Mouse (Mus musculus) E14TG2a.4 (cell line): ENCODE data around the gene Nt5c2.
A peak's percentile ranks its signal among the peaks of the same experiment; 100 is the strongest.

Experiments
- H3K27me3 ChIP-seq: 2 replicates; pipeline ENCODE4 v1.6.1; 2014; ENCODE audit warnings: low read length, control low read depth; ENCODE audit not compliant: insufficient read depth
- H3K36me3 ChIP-seq: 2 replicates; pipeline ENCODE4 v1.6.1; 2014; ENCODE audit warnings: low read length, control low read depth; ENCODE audit not compliant: insufficient read depth
- H3K4me1 ChIP-seq: replicated peaks from 2 replicates; pipeline ENCODE4 v1.6.1; 2014; ENCODE audit warnings: low read depth, low read length, control low read depth
- H3K4me3 ChIP-seq: replicated peaks from 2 replicates; pipeline ENCODE4 v1.5.1; 2014; ENCODE audit warnings: mild to moderate bottlenecking, low read length
- H3K9me3 ChIP-seq: 2 replicates; pipeline ENCODE4 v1.6.1; 2014; ENCODE audit warnings: low read length, control low read depth
- CTCF ChIP-seq: conservative IDR thresholded peaks from 2 replicates; pipeline ENCODE4 v1.5.1; 2014; ENCODE audit warnings: low read length
- NANOG ChIP-seq: IDR thresholded peaks from 2 replicates; pipeline ENCODE4 v1.6.1; 2014; ENCODE audit warnings: borderline replicate concordance, low read length, mixed read lengths
- POU5F1 ChIP-seq: IDR thresholded peaks from 2 replicates; pipeline ENCODE4 v1.6.1; 2014; ENCODE audit warnings: low read length, borderline replicate concordance

The Nt5c2 gene

GRCm38 (mm10) chr19:46887811-46888527, 127.0 kb downstream of the Nt5c2 start:
- peaks cover 17% of the 10 kb centered on the region for H3K4me1 ChIP-seq
- TF ChIP-seq NANOG (no peak), CTCF (no peak), POU5F1 (no peak)
- no peaks in the 10 kb centered on the region for H3K27me3 ChIP-seq
- no peaks in the 10 kb centered on the region for H3K9me3 ChIP-seq
- peaks cover 100% of the 10 kb centered on the region for H3K36me3 ChIP-seq
- H3K4me3 ChIP-seq: no peak overlapping the region

DNA sequence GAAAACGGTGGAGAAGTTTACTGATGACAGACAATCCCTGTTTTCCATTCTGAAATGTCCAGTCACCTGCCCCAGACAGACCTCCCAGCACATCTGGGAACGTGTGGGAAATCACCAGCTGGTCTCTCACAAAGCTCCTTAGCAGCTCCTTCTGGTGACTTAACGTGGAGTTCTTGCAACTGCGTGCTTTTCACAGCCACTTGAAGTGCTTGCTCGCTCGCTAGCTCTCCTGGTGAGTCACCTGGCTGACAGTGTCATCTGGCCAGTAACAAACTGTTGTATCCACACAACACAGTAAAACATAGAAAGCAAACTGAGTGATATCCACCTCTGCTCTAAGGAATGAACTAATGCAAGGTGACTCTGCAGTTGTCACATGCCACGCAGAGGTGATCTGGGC, 128.1 kb downstream of the Nt5c2 start:
- no peaks in the 10 kb centered on the region for H3K27me3 ChIP-seq
- H3K9me3 ChIP-seq: no peaks in the 10 kb centered on the region
- TF ChIP-seq CTCF (no peak), POU5F1 (no peak), NANOG (no peak)
- H3K4me1 ChIP-seq: peaks cover 17% of the 10 kb centered on the region
- peaks cover 100% of the 10 kb centered on the region for H3K36me3 ChIP-seq
- H3K4me3 ChIP-seq: no peak overlapping the region

GRCm38 (mm10) chr19:46885365-46885764, 129.6 kb downstream of the Nt5c2 start:
- Histone ChIP-seq H3K9me3 (no peaks in the 10 kb centered on the region), H3K27me3 (no peaks in the 10 kb centered on the region), H3K36me3 (peaks cover 100% of the 10 kb centered on the region), H3K4me1 (peaks cover 17% of the 10 kb centered on the region), H3K4me3 (no peak overlapping the region)
- no peak for TF ChIP-seq NANOG
- TF ChIP-seq CTCF: no peak
- TF ChIP-seq POU5F1: no peak

GRCm38 (mm10) chr19:46879876-46880275, 135.1 kb downstream of the Nt5c2 start:
- no peak overlapping the region for H3K4me3 ChIP-seq

DNA sequence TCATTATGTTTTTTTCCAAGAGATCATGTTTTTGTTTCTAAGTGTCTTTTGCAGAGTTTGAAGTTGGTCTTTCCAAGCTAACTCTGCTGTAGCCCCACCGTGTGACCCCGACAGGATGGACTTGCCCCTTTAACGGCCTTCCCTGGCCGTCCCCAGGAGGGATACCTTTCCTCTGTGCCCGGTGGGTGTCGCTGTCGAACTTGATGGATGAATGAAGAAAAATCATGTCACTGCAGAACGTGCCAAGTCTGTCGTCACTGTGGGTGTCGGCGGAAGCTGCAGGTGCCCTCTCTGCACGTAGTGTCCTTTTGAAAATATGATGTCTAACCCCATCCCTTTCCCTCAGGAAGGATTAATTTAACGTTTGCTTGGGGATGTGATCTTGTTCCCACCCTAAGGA, 136.6 kb downstream of the Nt5c2 start:
- H3K27me3 ChIP-seq: no peaks in the 10 kb centered on the region
- no peaks in the 10 kb centered on the region for H3K9me3 ChIP-seq
- no peak overlapping the region for H3K4me3 ChIP-seq
- H3K36me3 ChIP-seq: peaks cover 77% of the 10 kb centered on the region
- TF ChIP-seq NANOG: no peak
- no peak for TF ChIP-seq CTCF
- TF ChIP-seq POU5F1: no peak
- peaks cover 10% of the 10 kb centered on the region for H3K4me1 ChIP-seq

More at GRCm38 (mm10) chr19:46879876-46880275, 135.1 kb downstream of the Nt5c2 start:
- TF ChIP-seq POU5F1: no peak
- TF ChIP-seq NANOG: no peak
- TF ChIP-seq CTCF: no peak
- Histone ChIP-seq H3K36me3 (peaks cover 81% of the 10 kb centered on the region), H3K9me3 (no peaks in the 10 kb centered on the region), H3K4me1 (peaks cover 10% of the 10 kb centered on the region), H3K27me3 (no peaks in the 10 kb centered on the region)

GRCm38 (mm10) chr19:46877886-46878285, 137.1 kb downstream of the Nt5c2 start:
- no peak for TF ChIP-seq CTCF
- no peak for TF ChIP-seq POU5F1
- TF ChIP-seq NANOG: no peak
- H3K9me3 ChIP-seq: no peaks in the 10 kb centered on the region
- no peak overlapping the region for H3K4me3 ChIP-seq
- peaks cover 77% of the 10 kb centered on the region for H3K36me3 ChIP-seq
- peaks cover 10% of the 10 kb centered on the region for H3K4me1 ChIP-seq
- no peaks in the 10 kb centered on the region for H3K27me3 ChIP-seq

GRCm38 (mm10) chr19:46875790-46876189, 139.2 kb downstream of the Nt5c2 start:
- no peaks in the 10 kb centered on the region for H3K9me3 ChIP-seq
- no peak overlapping the region for H3K4me3 ChIP-seq
- no peaks in the 10 kb centered on the region for H3K27me3 ChIP-seq
- H3K36me3 ChIP-seq: peaks cover 75% of the 10 kb centered on the region
- H3K4me1 ChIP-seq: peaks cover 10% of the 10 kb centered on the region
- TF ChIP-seq CTCF (peak; percentile 68), POU5F1 (no peak)

- no peak for TF ChIP-seq CTCF
- TF ChIP-seq POU5F1: no peak
- TF ChIP-seq NANOG: no peak
- peaks cover 69% of the 10 kb centered on the region for H3K36me3 ChIP-seq
- H3K9me3 ChIP-seq: no peaks in the 10 kb centered on the region
- H3K4me3 ChIP-seq: no peak overlapping the region
- H3K27me3 ChIP-seq: no peaks in the 10 kb centered on the region
- peaks cover 9% of the 10 kb centered on the region for H3K4me1 ChIP-seq
These were observed 141.0 kb downstream of the Nt5c2 start for GRCm38 (mm10) chr19:46873924-46874323.

- TF ChIP-seq POU5F1: no peak
- Histone ChIP-seq H3K4me1 (peaks cover 18% of the 10 kb centered on the region), H3K4me3 (no peak overlapping the region), H3K36me3 (peaks cover 67% of the 10 kb centered on the region), H3K9me3 (no peaks in the 10 kb centered on the region), H3K27me3 (no peaks in the 10 kb centered on the region)
These were observed 143.3 kb downstream of the Nt5c2 start for GRCm38 (mm10) chr19:46871651-46872050.
